Mouse (Mus musculus): ENCODE measurements at regions not wholly inside any gene's neighbourhood (a gene's known extent, or its start where the extent isn't known, plus 50 kb on each side); places are given as distances from the start of the nearest gene placed in this dataset.

DNA sequence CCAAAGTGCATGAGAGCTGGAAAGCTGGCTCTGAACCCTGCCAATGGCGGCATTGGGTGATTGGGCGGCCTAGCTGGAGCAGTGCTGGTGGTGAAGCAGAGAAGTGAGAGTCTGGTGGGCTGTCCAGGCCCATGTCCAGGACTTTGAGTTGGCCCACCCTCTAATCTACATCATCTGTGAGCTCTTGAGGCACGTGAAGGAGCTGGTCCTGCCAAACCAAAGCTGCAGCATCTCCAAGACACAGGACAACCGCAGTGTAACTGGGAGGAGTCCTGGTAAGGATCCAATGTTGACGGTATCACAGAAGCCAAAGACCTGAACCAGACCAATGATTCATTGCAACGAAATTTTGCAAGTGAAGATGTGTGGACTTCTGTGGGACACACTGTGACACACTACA lies 231.4 kb upstream of the Gm6657 start:
- TF ChIP-seq CTCF (IDR thresholded peaks at IDR 0.05; ENCODE audit: extremely low read depth, insufficient read depth, low read length) (no peak), POLR2A (IDR thresholded peaks at IDR 0.05; ENCODE audit: extremely low read depth, insufficient read depth, low read length) (no peak)
